Mouse (Mus musculus) kidney, embryonic 16.5 days (tissue): Measurements from ENCODE around the gene Nat8f6. TPM values are rescaled to one million over a fixed set of nuclear protein-coding genes. Genes with fewer than 3 reads are reported as not detected.
"Not testable (repeated sequence)": the region's sequence is repeated elsewhere in the genome, so short reads cannot be mapped to it uniquely, and the experiment has no call there.

Experiments
- ATAC-seq: fragments of 200-750 bp; cut with Nextera tagmentation; 2 replicates; pipeline ENCODE4 v1.8.0; 2017; ENCODE audit warnings: moderate TSS enrichment; ENCODE audit not compliant: low FRiP score, low TSS enrichment
- H3K27ac ChIP-seq: fragments of 300-500 bp; sonication (generic); 2 replicates; pipeline ENCODE4 v1.5.1; 2014; ENCODE audit warnings: low read length
- H3K27me3 ChIP-seq: fragments of 300-500 bp; sonication (generic); 2 replicates; pipeline ENCODE4 v1.6.1; 2014; ENCODE audit warnings: low read length, control low read depth, mixed read lengths; ENCODE audit not compliant: insufficient read depth
- H3K36me3 ChIP-seq: fragments of 300-500 bp; sonication (generic); 2 replicates; pipeline ENCODE4 v1.6.1; 2014; ENCODE audit warnings: low read length, control low read depth, mixed read lengths; ENCODE audit not compliant: insufficient read depth
- H3K4me1 ChIP-seq: fragments of 300-500 bp; sonication (generic); 2 replicates; pipeline ENCODE4 v1.6.1; 2014; ENCODE audit warnings: low read length, control low read depth, mixed read lengths; ENCODE audit not compliant: insufficient read depth
- H3K4me2 ChIP-seq: fragments of 300-500 bp; sonication (generic); replicated peaks from 2 replicates; pipeline ENCODE4 v1.6.1; 2014; ENCODE audit warnings: low read depth, low read length
- H3K4me3 ChIP-seq: fragments of 300-500 bp; sonication (generic); 2 replicates; pipeline ENCODE4 v1.5.1; 2014; ENCODE audit warnings: mild to moderate bottlenecking, low read length
- H3K9ac ChIP-seq: fragments of 300-500 bp; sonication (generic); replicated peaks from 2 replicates; pipeline ENCODE4 v1.6.1; 2014; ENCODE audit warnings: low read length
- H3K9me3 ChIP-seq: fragments of 300-500 bp; sonication (generic); 2 replicates; pipeline ENCODE4 v1.6.1; 2016; ENCODE audit warnings: low read length, control low read depth
- WGBS: fragments of 180-500 bp; shearing (Covaris S2); extraction: QIAGEN DNeasy Blood & Tissue Kit; methylation state at CpG from one replicate; pipeline ENCODE4 v1.1.7; 2014; 5-methylcytosine and 5-hydroxymethylcytosine counted together
- polyA plus RNA-seq: library from polyadenylated mRNA; unstranded; fragments of >200 nt; fragmentation: Nextera tagmentation; extraction: Ambion mirVana; gene quantifications from 2 replicates; pipeline ENCODE4 v1.2.1, GENCODE M21; 2015

Nat8f6 gene
- polyA plus RNA-seq, 1 experiment from 2014 or later: 0.20 TPM

- H3K36me3 ChIP-seq: no peaks in the 10 kb centered on the region
- H3K4me1 ChIP-seq: no peaks in the 10 kb centered on the region
- H3K27ac ChIP-seq: no peak overlapping the region
- WGBS: 81% methylated on average over 3 of the region's 3 CpGs
- H3K9ac ChIP-seq: no peak overlapping the region
- H3K9me3 ChIP-seq: no peaks in the 10 kb centered on the region
- H3K4me2 ChIP-seq: no peak overlapping the region
- no peak overlapping the region for H3K4me3 ChIP-seq
- H3K27me3 ChIP-seq: no peaks in the 10 kb centered on the region
- no peak for ATAC-seq
Measured at GRCm38 (mm10) chr6:85861247-85861646, 40.5 kb upstream of the Nat8f6 start.

- Histone ChIP-seq H3K27ac (no peak overlapping the region), H3K9me3 (no peaks in the 10 kb centered on the region), H3K9ac (no peak overlapping the region), H3K4me1 (no peaks in the 10 kb centered on the region), H3K36me3 (no peaks in the 10 kb centered on the region), H3K4me2 (no peak overlapping the region), H3K4me3 (no peak overlapping the region), H3K27me3 (no peaks in the 10 kb centered on the region)
- 67% methylated on average over 1 of the region's 1 CpGs for WGBS
- ATAC-seq: peak; percentile 78
Measured at GRCm38 (mm10) chr6:85856194-85856678, 35.5 kb upstream of the Nat8f6 start.

GRCm38 (mm10) chr6:85853481-85853880 is 32.7 kb upstream of the Nat8f6 start:
- Histone ChIP-seq H3K36me3 (no peaks in the 10 kb centered on the region), H3K4me3 (no peak overlapping the region), H3K4me1 (no peaks in the 10 kb centered on the region), H3K27ac (no peak overlapping the region), H3K27me3 (no peaks in the 10 kb centered on the region), H3K9ac (no peak overlapping the region), H3K9me3 (no peaks in the 10 kb centered on the region), H3K4me2 (no peak overlapping the region)
- WGBS: 74% methylated on average over 3 of the region's 3 CpGs
- no peak for ATAC-seq

GRCm38 (mm10) chr6:85851062-85851773 is 30.5 kb upstream of the Nat8f6 start:
- no peak overlapping the region for H3K27ac ChIP-seq
- H3K36me3 ChIP-seq: no peaks in the 10 kb centered on the region
- H3K27me3 ChIP-seq: no peaks in the 10 kb centered on the region
- ATAC-seq: no peak
- 86% methylated on average over 7 of the region's 7 CpGs for WGBS
- no peaks in the 10 kb centered on the region for H3K9me3 ChIP-seq
- no peak overlapping the region for H3K4me2 ChIP-seq
- no peak overlapping the region for H3K9ac ChIP-seq
- H3K4me1 ChIP-seq: no peaks in the 10 kb centered on the region
- H3K4me3 ChIP-seq: no peak overlapping the region

GRCm38 (mm10) chr6:85849240-85849639 is 28.5 kb upstream of the Nat8f6 start:
- 45% methylated on average over 2 of the region's 2 CpGs for WGBS
- H3K9ac ChIP-seq: no peak overlapping the region

GRCm38 (mm10) chr6:85848140-85848539 is 27.4 kb upstream of the Nat8f6 start:
- Histone ChIP-seq H3K4me3 (no peak overlapping the region), H3K4me2 (no peak overlapping the region), H3K27ac (no peak overlapping the region), H3K9ac (no peak overlapping the region), H3K27me3 (no peaks in the 10 kb centered on the region), H3K9me3 (no peaks in the 10 kb centered on the region), H3K36me3 (no peaks in the 10 kb centered on the region), H3K4me1 (no peaks in the 10 kb centered on the region)
- WGBS: 88% methylated on average over 4 of the region's 4 CpGs
- no peak for ATAC-seq

More at GRCm38 (mm10) chr6:85849240-85849639, 28.5 kb upstream of the Nat8f6 start:
- no peak for ATAC-seq
- no peaks in the 10 kb centered on the region for H3K9me3 ChIP-seq
- no peak overlapping the region for H3K4me3 ChIP-seq
- H3K4me1 ChIP-seq: no peaks in the 10 kb centered on the region
- H3K27ac ChIP-seq: no peak overlapping the region
- H3K36me3 ChIP-seq: no peaks in the 10 kb centered on the region
- no peaks in the 10 kb centered on the region for H3K27me3 ChIP-seq
- no peak overlapping the region for H3K4me2 ChIP-seq

- Histone ChIP-seq H3K27me3 (no peaks in the 10 kb centered on the region), H3K9ac (no peak overlapping the region), H3K27ac (no peak overlapping the region), H3K4me2 (no peak overlapping the region), H3K36me3 (no peaks in the 10 kb centered on the region), H3K4me1 (no peaks in the 10 kb centered on the region), H3K4me3 (no peak overlapping the region), H3K9me3 (no peaks in the 10 kb centered on the region)
- ATAC-seq: no peak
- 62% methylated on average over 1 of the region's 1 CpGs for WGBS
Measured at GRCm38 (mm10) chr6:85846921-85847320, 26.2 kb upstream of the Nat8f6 start.

- ATAC-seq, H3K27me3 ChIP-seq: not testable (repeated sequence)
Measured at GRCm38 (mm10) chr6:85843677-85844458, 23.1 kb upstream of the Nat8f6 start.

GRCm38 (mm10) chr6:85839982-85840381 is 19.2 kb upstream of the Nat8f6 start:
- no peak overlapping the region for H3K4me2 ChIP-seq
- H3K4me1 ChIP-seq: no peaks in the 10 kb centered on the region
- H3K4me3 ChIP-seq: no peak overlapping the region
- no peaks in the 10 kb centered on the region for H3K9me3 ChIP-seq
- no peak for ATAC-seq
- H3K36me3 ChIP-seq: no peaks in the 10 kb centered on the region
- H3K9ac ChIP-seq: no peak overlapping the region
- no peaks in the 10 kb centered on the region for H3K27me3 ChIP-seq
- H3K27ac ChIP-seq: no peak overlapping the region
- 41% methylated on average over 4 of the region's 4 CpGs for WGBS

More at GRCm38 (mm10) chr6:85843677-85844458, 23.1 kb upstream of the Nat8f6 start:
- H3K9ac ChIP-seq, H3K4me1 ChIP-seq, H3K36me3 ChIP-seq, H3K4me3 ChIP-seq, H3K4me2 ChIP-seq, H3K9me3 ChIP-seq, H3K27ac ChIP-seq: not testable (repeated sequence)
- 84% methylated on average over 25 of the region's 25 CpGs for WGBS

GRCm38 (mm10) chr6:85838674-85839073 is 17.9 kb upstream of the Nat8f6 start:
- Histone ChIP-seq H3K4me2 (no peak overlapping the region), H3K4me3 (no peak overlapping the region), H3K27me3 (no peaks in the 10 kb centered on the region), H3K27ac (no peak overlapping the region), H3K36me3 (no peaks in the 10 kb centered on the region), H3K4me1 (no peaks in the 10 kb centered on the region), H3K9ac (no peak overlapping the region), H3K9me3 (no peaks in the 10 kb centered on the region)
- no peak for ATAC-seq
- 82% methylated on average over 8 of the region's 8 CpGs for WGBS
